Mouse (Mus musculus) megakaryocyte, embryonic 14.5 days (primary cell): ENCODE results near the gene Pdk2.

Source experiments
- FLI1 ChIP-seq: IDR thresholded peaks from 2 replicates; pipeline ENCODE4 v1.6.1; 2012; ENCODE audit warnings: low read length, inconsistent platforms, mixed read lengths
- GATA1 ChIP-seq: IDR thresholded peaks from 3 replicates; pipeline ENCODE4 v1.6.1; 2012; ENCODE audit warnings: mixed read lengths, low read length, inconsistent platforms, borderline replicate concordance

DNA sequence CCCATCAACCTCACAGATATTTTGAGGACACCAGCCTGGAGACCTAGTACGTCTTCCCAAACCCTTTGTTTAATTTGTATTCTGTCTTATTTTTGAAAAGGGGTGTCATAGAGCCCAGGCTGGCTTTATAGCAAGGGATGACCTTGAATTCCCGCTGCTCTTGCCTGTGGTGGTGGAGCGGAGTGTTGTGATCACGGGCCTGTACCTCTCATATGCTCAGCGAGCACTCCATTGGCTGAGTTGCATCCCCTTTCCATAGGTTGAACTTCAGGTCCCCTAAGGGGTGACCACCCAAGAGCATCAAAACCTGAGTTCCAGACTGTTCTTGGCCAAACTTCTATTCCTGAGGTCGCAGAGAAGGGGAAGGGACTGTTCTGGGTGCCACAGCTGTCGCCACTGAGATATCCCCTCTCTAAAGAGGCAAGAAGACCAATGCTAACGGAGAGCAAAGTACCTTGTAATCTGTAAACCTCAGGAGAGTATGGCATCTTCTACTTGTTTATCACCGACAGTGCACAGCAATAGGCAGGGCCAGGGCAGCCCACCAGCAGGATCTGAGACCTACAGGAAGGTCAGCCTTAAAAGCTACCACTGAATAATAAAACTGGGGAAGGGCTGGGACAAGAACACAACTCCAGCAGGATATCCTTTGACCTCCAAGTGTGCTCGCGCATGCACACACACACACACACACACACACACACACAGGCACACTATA is 61.5 kb downstream of the Pdk2 start:
- TF ChIP-seq FLI1 (no peak), GATA1 (no peak)
